Mouse (Mus musculus) hindbrain, embryonic 14.5 days (tissue): Measurements from ENCODE around the gene St3gal2. TPM values are rescaled to one million over a fixed set of nuclear protein-coding genes. Genes with fewer than 3 reads are reported as not detected.
"Not testable (repeated sequence)": the region's sequence is repeated elsewhere in the genome, so short reads cannot be mapped to it uniquely, and the experiment has no call there.

Experiments
- ATAC-seq: fragments of 200-750 bp; cut with Nextera tagmentation; 2 replicates; pipeline ENCODE4 v1.8.0; 2017; ENCODE audit warnings: moderate number of reproducible peaks, mild to moderate bottlenecking, moderate TSS enrichment, moderate library complexity; ENCODE audit not compliant: low FRiP score
- DNase-seq: peaks from one replicate; pipeline ENCODE4 v3.0.0-alpha.2; 2015; ENCODE audit warnings: low spot score
- H3K27ac ChIP-seq: fragments of 300-500 bp; sonication (generic); 2 replicates; pipeline ENCODE4 v1.5.1; 2014; ENCODE audit warnings: mild to moderate bottlenecking, moderate library complexity
- H3K27me3 ChIP-seq: fragments of 300-500 bp; sonication (generic); 2 replicates; pipeline ENCODE4 v1.6.1; 2014; ENCODE audit warnings: mild to moderate bottlenecking, low read length, mixed read lengths; ENCODE audit not compliant: control insufficient read depth, insufficient read depth
- H3K36me3 ChIP-seq: fragments of 300-500 bp; sonication (generic); replicated peaks from 2 replicates; pipeline ENCODE4 v1.6.1; 2014; ENCODE audit not compliant: control insufficient read depth, insufficient read depth
- H3K4me1 ChIP-seq: fragments of 300-500 bp; sonication (generic); replicated peaks from 2 replicates; pipeline ENCODE4 v1.6.1; 2014; ENCODE audit warnings: antibody characterized with exemption, low read length, mixed read lengths; ENCODE audit not compliant: control insufficient read depth, insufficient read depth
- H3K4me2 ChIP-seq: fragments of 300-500 bp; sonication (generic); replicated peaks from 2 replicates; pipeline ENCODE4 v1.6.1; 2014; ENCODE audit warnings: mild to moderate bottlenecking, moderate library complexity
- H3K4me3 ChIP-seq: fragments of 300-500 bp; sonication (generic); replicated peaks from 2 replicates; pipeline ENCODE4 v1.5.1; 2014; ENCODE audit warnings: mild to moderate bottlenecking, low read length
- H3K9ac ChIP-seq: fragments of 300-500 bp; sonication (generic); 2 replicates; pipeline ENCODE4 v1.6.1; 2014
- H3K9me3 ChIP-seq: fragments of 300-500 bp; sonication (generic); 2 replicates; pipeline ENCODE4 v1.6.1; 2016; ENCODE audit warnings: low read length; ENCODE audit not compliant: control insufficient read depth
- WGBS: fragments of 180-500 bp; shearing (Covaris S2); extraction: QIAGEN DNeasy Blood & Tissue Kit; methylation state at CpG from one replicate; pipeline ENCODE4 v1.1.7; 2014; 5-methylcytosine and 5-hydroxymethylcytosine counted together
- polyA plus RNA-seq: library from polyadenylated mRNA; unstranded; fragments of >200 nt; fragmentation: Nextera tagmentation; extraction: Ambion mirVana; gene quantifications from 2 replicates; pipeline ENCODE4 v1.2.1, GENCODE M21; 2014

Gene St3gal2
- polyA plus RNA-seq, 1 experiment from 2014 or later = 17.6 TPM

DNA sequence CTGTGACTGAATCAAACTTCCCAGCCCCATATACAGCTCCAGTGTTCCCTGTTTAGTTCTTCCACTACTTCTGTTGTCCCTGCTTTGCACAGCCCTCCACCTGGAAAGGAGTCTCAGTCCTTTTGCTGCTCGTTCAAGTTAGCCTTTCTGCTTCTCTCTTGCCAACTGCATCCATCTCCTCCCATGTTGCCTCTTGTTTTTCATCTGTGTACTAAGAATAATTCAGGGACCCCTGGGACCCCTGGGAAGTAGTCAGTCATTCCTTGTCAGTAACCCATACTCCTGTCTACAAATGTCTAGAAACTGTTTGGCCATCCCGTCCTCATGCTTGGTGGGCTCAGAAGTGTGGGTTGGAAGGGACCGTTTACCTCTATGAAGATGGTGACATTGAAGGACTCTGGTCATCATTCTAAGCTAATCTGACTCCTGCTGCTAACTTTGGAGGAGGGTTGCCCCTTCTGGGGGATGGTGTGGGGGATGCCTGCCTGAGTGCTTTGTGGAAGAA, 1.1 kb downstream of the St3gal2 start:
- Histone ChIP-seq H3K4me1 (peaks cover 21% of the 10 kb centered on the region), H3K4me2 (peak overlapping the region; percentile 81), H3K9me3 (no peaks in the 10 kb centered on the region), H3K9ac (peak overlapping the region; percentile 83), H3K27me3 (no peaks in the 10 kb centered on the region), H3K36me3 (no peaks in the 10 kb centered on the region), H3K4me3 (peak overlapping the region; percentile 70), H3K27ac (no peak overlapping the region)
- ATAC-seq (no peak), DNase-seq (no peak)
- WGBS = 33% methylated on average over 3 of the region's 3 CpGs

DNA sequence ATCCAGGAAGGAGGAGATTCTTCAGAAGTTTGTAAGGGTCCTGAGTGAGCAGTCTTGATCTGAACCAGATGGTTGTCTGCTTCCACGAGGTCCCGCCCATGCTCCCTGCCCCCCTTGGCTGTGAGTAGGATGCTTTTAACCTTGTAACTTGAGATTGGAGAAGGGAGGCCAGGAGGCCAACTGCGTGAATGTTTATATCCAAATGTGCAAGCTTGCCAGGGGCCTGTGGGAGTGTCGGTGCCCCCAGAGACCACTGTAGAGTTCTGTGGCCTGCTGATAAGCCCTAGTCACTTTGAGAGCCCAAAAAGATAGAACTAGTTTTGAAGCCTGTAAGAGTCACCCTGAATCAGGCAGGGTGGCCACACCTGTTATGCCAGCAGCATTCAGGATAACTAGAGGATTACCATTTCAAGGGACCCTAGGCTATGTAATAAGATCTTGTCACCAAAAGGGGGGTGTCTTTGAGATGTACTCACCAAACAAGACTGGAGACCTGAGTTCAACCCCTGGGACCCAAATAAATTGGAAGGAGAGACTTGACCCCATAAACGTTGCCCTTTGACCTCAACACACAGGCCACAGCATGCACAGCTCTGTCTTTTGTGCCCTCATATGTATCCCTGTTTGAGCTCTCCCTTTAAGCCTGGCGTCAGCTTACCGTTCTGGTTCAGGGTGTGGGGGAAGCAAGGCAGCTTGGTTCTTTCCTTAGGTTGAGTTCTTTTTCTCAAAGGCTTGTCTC, 1.9 kb downstream of the St3gal2 start:
- ATAC-seq (no peak), DNase-seq (no peak)
- peaks cover 21% of the 10 kb centered on the region for H3K4me1 ChIP-seq
- 0 out of 2 replicates have a peak overlapping the region, but pooled peaks have one; percentile 83 for H3K9ac ChIP-seq
- peak overlapping the region; percentile 70 for H3K4me3 ChIP-seq
- peak overlapping the region; percentile 81 for H3K4me2 ChIP-seq
- H3K36me3 ChIP-seq = no peaks in the 10 kb centered on the region
- no peak overlapping the region for H3K27ac ChIP-seq
- 40% methylated on average over 7 of the region's 7 CpGs for WGBS
- no peaks in the 10 kb centered on the region for H3K27me3 ChIP-seq
- H3K9me3 ChIP-seq = no peaks in the 10 kb centered on the region

- Histone ChIP-seq H3K27me3 (no peaks in the 10 kb centered on the region), H3K9ac (no peak overlapping the region), H3K27ac (no peak overlapping the region), H3K4me2 (no peak overlapping the region), H3K9me3 (no peaks in the 10 kb centered on the region), H3K4me1 (peaks cover 16% of the 10 kb centered on the region), H3K4me3 (no peak overlapping the region), H3K36me3 (no peaks in the 10 kb centered on the region)
- DNase-seq (no peak), ATAC-seq (no peak)
- 89% methylated on average over 8 of the region's 8 CpGs for WGBS
Measured at GRCm38 (mm10) chr8:110925691-110926140, 6.0 kb downstream of the St3gal2 start.

- Histone ChIP-seq H3K9me3 (no peaks in the 10 kb centered on the region), H3K4me2 (no peak overlapping the region), H3K4me1 (peaks cover 6% of the 10 kb centered on the region), H3K4me3 (no peak overlapping the region), H3K9ac (no peak overlapping the region), H3K36me3 (peaks cover 2% of the 10 kb centered on the region; the same call in 1 of the 2 replicates), H3K27me3 (no peaks in the 10 kb centered on the region), H3K27ac (no peak overlapping the region)
- ATAC-seq (no peak), DNase-seq (no peak)
- 61% methylated on average over 5 of the region's 5 CpGs for WGBS
Measured at GRCm38 (mm10) chr8:110926690-110927089, 7.0 kb downstream of the St3gal2 start.

- Histone ChIP-seq H3K4me1 (no peaks in the 10 kb centered on the region), H3K4me2 (no peak overlapping the region), H3K27ac (no peak overlapping the region), H3K36me3 (peaks cover 4% of the 10 kb centered on the region; the same call in 1 of the 2 replicates), H3K4me3 (no peak overlapping the region), H3K9me3 (no peaks in the 10 kb centered on the region), H3K9ac (no peak overlapping the region), H3K27me3 (no peaks in the 10 kb centered on the region)
- DNase-seq (no peak), ATAC-seq (no peak)
- WGBS = 83% methylated on average over 7 of the region's 7 CpGs
Measured at GRCm38 (mm10) chr8:110928435-110928834, 8.7 kb downstream of the St3gal2 start.

GRCm38 (mm10) chr8:110929066-110929465, 9.3 kb downstream of the St3gal2 start:
- DNase-seq (no peak), ATAC-seq (no peak)
- Histone ChIP-seq H3K27me3 (no peaks in the 10 kb centered on the region), H3K9me3 (no peaks in the 10 kb centered on the region), H3K4me3 (no peak overlapping the region), H3K4me2 (no peak overlapping the region), H3K27ac (no peak overlapping the region), H3K4me1 (no peaks in the 10 kb centered on the region), H3K36me3 (peaks cover 4% of the 10 kb centered on the region; the same call in 1 of the 2 replicates), H3K9ac (no peak overlapping the region)
- 55% methylated on average over 5 of the region's 5 CpGs for WGBS

DNA sequence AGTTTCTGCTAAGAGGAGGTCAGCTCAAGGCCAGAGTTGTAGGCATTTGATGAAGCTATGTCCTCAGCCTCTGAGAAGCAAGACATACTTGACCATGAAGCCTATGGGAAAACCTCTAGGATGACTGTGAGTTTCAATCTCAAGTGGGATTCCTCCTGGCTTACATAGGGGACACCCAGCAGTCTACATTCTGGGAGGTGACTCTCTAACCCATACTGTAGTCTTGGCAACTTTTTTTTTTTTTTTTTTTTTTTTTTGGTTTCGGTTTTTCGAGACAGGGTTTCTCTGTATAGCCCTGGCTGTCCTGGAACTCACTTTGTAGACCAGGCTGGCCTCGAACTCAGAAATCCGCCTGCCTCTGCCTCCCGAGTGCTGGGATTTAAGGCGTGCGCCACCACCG, 9.9 kb downstream of the St3gal2 start:
- H3K4me3 ChIP-seq, H3K9me3 ChIP-seq, H3K9ac ChIP-seq, H3K4me1 ChIP-seq, H3K36me3 ChIP-seq, ATAC-seq, DNase-seq, H3K4me2 ChIP-seq, H3K27ac ChIP-seq, H3K27me3 ChIP-seq: not testable (repeated sequence)
- 94% methylated on average over 6 of the region's 8 CpGs for WGBS

DNA sequence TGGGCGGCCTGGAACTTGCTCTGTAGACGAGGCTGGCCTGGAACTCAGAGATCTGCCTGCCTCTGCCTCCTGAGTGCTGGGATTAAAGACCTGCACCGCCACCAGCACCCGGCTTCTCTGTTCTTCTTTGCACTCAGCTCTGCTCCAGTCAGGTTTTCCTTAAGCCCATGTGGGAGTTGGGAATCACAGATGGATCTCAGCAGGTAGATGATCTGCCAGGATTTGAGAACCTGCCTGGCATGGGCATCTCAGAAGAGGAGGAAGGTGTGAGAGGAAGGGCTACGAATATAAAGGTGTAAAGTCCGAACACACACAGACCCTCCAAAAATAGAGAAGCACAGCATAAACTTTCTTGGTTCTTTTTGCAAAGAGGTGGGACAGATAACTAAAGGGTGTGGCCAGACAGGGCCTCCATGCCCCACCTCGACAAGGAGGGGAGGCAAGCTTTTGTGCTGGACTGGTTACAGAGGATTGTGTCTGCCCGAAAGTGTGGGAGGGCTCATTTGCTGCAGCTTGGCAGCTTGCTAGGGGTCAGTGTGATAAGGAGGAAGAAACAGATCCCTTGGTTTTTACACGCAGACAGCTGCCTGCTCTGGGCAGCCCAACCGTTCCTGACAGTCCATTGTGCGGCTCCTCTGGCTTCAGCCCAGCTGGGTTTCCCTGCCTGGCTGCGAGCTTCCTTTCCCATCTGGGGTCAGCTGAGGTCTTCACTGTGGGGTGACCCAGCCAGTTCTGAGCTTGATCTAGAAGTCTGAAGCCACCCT, 11.6 kb downstream of the St3gal2 start:
- H3K36me3 ChIP-seq = peaks cover 4% of the 10 kb centered on the region; the same call in 1 of the 2 replicates
- no peaks in the 10 kb centered on the region for H3K9me3 ChIP-seq
- DNase-seq (no peak), ATAC-seq (no peak)
- H3K4me1 ChIP-seq = no peaks in the 10 kb centered on the region
- H3K27me3 ChIP-seq = no peaks in the 10 kb centered on the region
- 81% methylated on average over 12 of the region's 12 CpGs for WGBS
- H3K4me3 ChIP-seq = no peak overlapping the region
- no peak overlapping the region for H3K9ac ChIP-seq
- H3K27ac ChIP-seq = no peak overlapping the region
- no peak overlapping the region for H3K4me2 ChIP-seq

GRCm38 (mm10) chr8:110932444-110932843, 12.7 kb downstream of the St3gal2 start:
- Histone ChIP-seq H3K27me3 (no peaks in the 10 kb centered on the region), H3K4me3 (no peak overlapping the region), H3K36me3 (peaks cover 4% of the 10 kb centered on the region; the same call in 1 of the 2 replicates), H3K27ac (no peak overlapping the region), H3K9me3 (no peaks in the 10 kb centered on the region), H3K4me2 (no peak overlapping the region), H3K9ac (no peak overlapping the region), H3K4me1 (no peaks in the 10 kb centered on the region)
- ATAC-seq = no peak
- 91% methylated on average over 3 of the region's 3 CpGs for WGBS
- no peak for DNase-seq
